Mouse (Mus musculus) brain, embryonic 14.5 days (tissue): ENCODE data around the gene Kcnk16. TPM values are rescaled to one million over a fixed set of nuclear protein-coding genes. Genes with fewer than 3 reads are reported as not detected.

Experiments used
- DNase-seq: peaks from one replicate; pipeline ENCODE4 v3.0.0-alpha.2; 2011; ENCODE audit warnings: low read depth
- CTCF ChIP-seq: fragments of 200-500 bp; IDR thresholded peaks from 2 replicates; pipeline ENCODE4 v1.5.1; 2012; ENCODE audit warnings: inconsistent platforms, mild to moderate bottlenecking, moderate library complexity, borderline replicate concordance; ENCODE audit not compliant: insufficient read depth, insufficient read length; ENCODE audit errors: extremely low read depth
- POLR2A ChIP-seq: fragments of 200-500 bp; IDR thresholded peaks from 2 replicates; pipeline ENCODE4 v1.6.1; 2012; ENCODE audit warnings: mild to moderate bottlenecking, inconsistent platforms, borderline replicate concordance; ENCODE audit not compliant: poor library complexity, insufficient read depth, insufficient read length, severe bottlenecking; ENCODE audit errors: extremely low read depth
- polyA plus RNA-seq: library from polyadenylated mRNA; depleted of rRNA; stranded (reverse); fragments of >200 nt; gene quantifications from 2 replicates; pipeline ENCODE4 v1.2.3, GENCODE M21; 2012

Gene Kcnk16
- polyA plus RNA-seq, 1 experiment, result not detected

DNA sequence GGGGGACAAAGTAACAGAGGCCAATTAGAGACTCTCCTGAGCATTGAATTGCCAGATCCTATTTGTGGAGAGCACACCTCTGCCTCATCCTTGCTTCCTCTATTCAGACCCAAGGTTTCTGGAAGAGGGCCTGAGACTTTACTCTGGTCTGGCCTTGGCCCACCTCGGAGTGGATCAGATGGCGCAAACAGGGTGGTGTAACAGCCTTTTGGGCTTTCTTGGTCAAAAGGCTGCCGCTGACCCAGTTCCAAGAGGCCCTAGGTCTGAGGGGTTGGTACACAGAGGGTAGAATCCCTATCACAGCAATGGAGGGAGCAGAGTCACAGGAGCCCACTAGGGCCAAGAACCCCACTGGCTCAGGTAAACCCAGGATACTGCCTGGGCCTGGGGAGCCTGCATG lies 21.0 kb downstream of the Kcnk16 start:
- no peak for TF ChIP-seq POLR2A
- no peak for DNase-seq

DNA sequence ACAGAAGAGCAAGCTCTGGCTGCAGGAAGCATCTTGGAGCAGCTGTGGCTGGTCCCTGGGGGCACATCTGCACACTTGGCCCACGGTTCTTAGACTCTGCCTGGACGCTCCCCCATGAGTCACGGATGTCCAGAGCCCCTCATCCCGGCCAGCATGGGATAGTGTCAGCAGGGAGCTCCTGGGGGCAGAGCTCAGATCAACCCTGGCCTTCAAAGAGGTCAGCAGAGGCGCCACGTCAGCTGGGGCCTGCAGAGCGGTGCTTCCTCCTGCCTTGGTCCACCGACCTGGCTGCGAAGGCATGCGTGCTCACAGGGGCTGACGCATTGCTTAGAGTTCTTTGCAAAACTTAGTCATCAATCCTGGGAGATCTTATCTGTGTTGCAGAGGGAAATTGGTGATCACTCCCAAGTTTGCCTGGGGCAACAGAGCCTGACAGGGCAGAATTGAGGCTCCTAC lies 22.2 kb downstream of the Kcnk16 start:
- DNase-seq, result no peak

GRCm38 (mm10) chr14:20245861-20246260 lies 23.1 kb downstream of the Kcnk16 start:
- DNase-seq, result no peak
- TF ChIP-seq CTCF (no peak), POLR2A (no peak)

More for the DNA sequence above, 22.2 kb downstream of the Kcnk16 start:
- TF ChIP-seq CTCF, result no peak
- TF ChIP-seq POLR2A, result no peak

GRCm38 (mm10) chr14:20245318-20245717 lies 23.7 kb downstream of the Kcnk16 start:
- DNase-seq, result no peak
- TF ChIP-seq CTCF (no peak), POLR2A (no peak)

GRCm38 (mm10) chr14:20243158-20243557 lies 25.8 kb downstream of the Kcnk16 start:
- TF ChIP-seq POLR2A (no peak), CTCF (no peak)
- DNase-seq, result no peak

GRCm38 (mm10) chr14:20242454-20242853 lies 26.5 kb downstream of the Kcnk16 start:
- DNase-seq, result no peak
- TF ChIP-seq POLR2A (no peak), CTCF (no peak)

DNA sequence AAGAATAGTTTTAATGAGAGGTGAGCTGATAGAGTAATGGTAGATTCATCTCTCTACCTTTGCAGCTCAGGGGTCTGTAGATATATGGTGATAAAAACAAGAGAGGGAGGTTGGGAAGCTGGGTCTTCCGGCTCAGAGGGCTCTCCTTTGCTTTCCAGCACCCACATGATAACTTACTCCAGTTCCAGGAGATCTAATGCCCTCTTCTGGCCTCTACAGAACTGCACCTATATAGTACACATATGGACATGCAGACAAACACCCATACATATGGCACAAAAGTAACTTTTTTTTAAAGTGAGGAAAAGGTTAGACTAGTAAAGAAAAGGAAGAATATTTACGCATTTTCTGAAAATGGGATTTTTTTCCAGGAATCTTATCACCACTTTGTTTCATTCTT lies 34.6 kb downstream of the Kcnk16 start:
- TF ChIP-seq CTCF (no peak), POLR2A (no peak)
- no peak for DNase-seq

GRCm38 (mm10) chr14:20233016-20233980 lies 35.7 kb downstream of the Kcnk16 start:
- DNase-seq, result no peak
- TF ChIP-seq POLR2A, result no peak
- TF ChIP-seq CTCF, result no peak

GRCm38 (mm10) chr14:20230063-20230491 lies 38.9 kb downstream of the Kcnk16 start:
- DNase-seq, result no peak
- TF ChIP-seq CTCF (no peak), POLR2A (no peak)

- DNase-seq, result no peak
- TF ChIP-seq POLR2A (no peak), CTCF (no peak)
Measured at GRCm38 (mm10) chr14:20229437-20229836, 39.6 kb downstream of the Kcnk16 start.

GRCm38 (mm10) chr14:20228336-20228735 lies 40.7 kb downstream of the Kcnk16 start:
- no peak for DNase-seq
- no peak for TF ChIP-seq CTCF
- no peak for TF ChIP-seq POLR2A

- TF ChIP-seq CTCF, result no peak
- no peak for TF ChIP-seq POLR2A
- no peak for DNase-seq
Measured at GRCm38 (mm10) chr14:20226982-20227381, 42.0 kb downstream of the Kcnk16 start.
